Comparison of ENCODE assay signal across 8 mouse cellular contexts in genomic region chr7:127636963-127637362, GRCm38 (mm10). TPM values are rescaled to one million over a fixed set of nuclear protein-coding genes. Genes with fewer than 3 reads are reported as not detected.
DNase-seq lines count a peak whose midpoint lies in the region; ATAC-seq and TF ChIP-seq lines count a peak whose summit lies in the region.

No protein-coding gene starts in this region.

- H3K4me3 ChIP-seq in lung, embryonic 14.5 days (ENCODE audit: low read depth, low read length): peak overlapping the region; percentile 49

- no peak for TF ChIP-seq CTCF in Patski (IDR thresholded peaks at IDR 0.05)
- no peak for TF ChIP-seq CTCF in lung, embryonic 14.5 days (IDR thresholded peaks at IDR 0.05; ENCODE audit: low read depth)

- POLR2A ChIA-PET in Patski (lab: Charles Lee): interaction anchor here (0.8 to 1.5 kb wide), 3 partner anchors 21 to 23 kb away, joined by 4 to 6 read pairs (median 4); partner anchors contain the start of gene Zfp629

- peak overlapping the region; percentile 51 for H3K9ac ChIP-seq in lung, embryonic 14.5 days

- no peaks in the 10 kb centered on the region for H3K4me1 ChIP-seq in lung, embryonic 14.5 days (ENCODE audit: insufficient read depth)

- 0 out of 2 replicates have a peak overlapping the region, but pooled peaks have one; percentile 7 for H3K27ac ChIP-seq in lung, embryonic 14.5 days (ENCODE audit: low read depth)

- peak overlapping the region; percentile 64 for H3K4me2 ChIP-seq in lung, embryonic 14.5 days

- no peaks in the 10 kb centered on the region for H3K36me3 ChIP-seq in lung, embryonic 14.5 days (ENCODE audit: insufficient read depth)

- under 1% methylated on average over 27 of the region's 27 CpGs for WGBS in lung, embryonic 14.5 days

- CTCF ChIA-PET in Patski (lab: Charles Lee): interaction anchor here (1.0 to 1.4 kb wide), 3 partner anchors 20 to 66 kb away, joined by 3 to 5 read pairs (median 4); partner anchors contain the start of gene Zfp629

- in situ Hi-C loops in Patski (cut with MboI; ENCODE audit: low pct_unique_long_range_greater_than_20kb): no loop called here

- ATAC-seq in Patski: peak; percentile 31
- ATAC-seq in hematopoietic stem cell, adult 5-6 weeks (replicated peaks in 1 of 2; ENCODE audit: insufficient read depth in 1 of 2, low FRiP score in 2 of 2, low TSS enrichment in 1 of 2, low read depth in 1 of 2, poor library complexity in 2 of 2, severe bottlenecking in 2 of 2): peak; percentile 32 to 60; a peak in 1 of 4 replicates
- ATAC-seq in lung, embryonic 14.5 days (ENCODE audit: insufficient read depth): peak; percentile 91

- DNase-seq in Patski (ENCODE audit: low read depth, low spot score): no peak
- peak; percentile 87 to 89 for DNase-seq in cerebellum, postnatal 10 days
- DNase-seq in frontal cortex, postnatal 14 days (ENCODE audit: low spot score in 2 of 2): peak; percentile 50 to 68
- peak; percentile 69 for DNase-seq in layer of hippocampus, adult 9-11 months
- peak; percentile 90 for DNase-seq in lung, embryonic 14.5 days
- DNase-seq in ovary, postnatal 14 days (ENCODE audit: low spot score): peak; percentile 73
- peak; percentile 72 for DNase-seq in yolk sac, embryonic 10.5 days (ENCODE audit: low spot score)

- no peaks in the 10 kb centered on the region for H3K27me3 ChIP-seq in Patski
- H3K27me3 ChIP-seq in lung, embryonic 14.5 days (ENCODE audit: insufficient read depth, low read length): no peaks in the 10 kb centered on the region

- no peaks in the 10 kb centered on the region for H3K9me3 ChIP-seq in lung, embryonic 14.5 days (ENCODE audit: low read depth, low read length)

RNA-seq across cellular contexts. Expression of gene Zfp629, which starts 21.4 kb away (rescaled TPM):
- 20.6 TPM for polyA plus RNA-seq in Patski (2021)
- total RNA-seq in hematopoietic stem cell, adult 5-6 weeks (2017): 16.1 and 16.8 TPM in 2 replicates
- 14.2 and 16.9 TPM in 2 replicates for polyA plus RNA-seq in lung, embryonic 14.5 days (2014; fragmentation: Nextera tagmentation; extraction: Ambion mirVana)

RNA-seq across cellular contexts. Expression of gene Rnf40, which starts 48.4 kb away (rescaled TPM):
- 42.7 TPM for polyA plus RNA-seq in Patski (2021)
- total RNA-seq in hematopoietic stem cell, adult 5-6 weeks (2017): 52.4 and 54.8 TPM in 2 replicates
- 46.7 and 47.6 TPM in 2 replicates for polyA plus RNA-seq in lung, embryonic 14.5 days (2014; fragmentation: Nextera tagmentation; extraction: Ambion mirVana)

RNA-seq across cellular contexts. Expression of gene Ccdc189, which starts 48.6 kb away (rescaled TPM):
- polyA plus RNA-seq in Patski (2021): 22.0 TPM
- 3.6 and 8.4 TPM in 2 replicates for total RNA-seq in hematopoietic stem cell, adult 5-6 weeks (2017)
- polyA plus RNA-seq in lung, embryonic 14.5 days (2014; fragmentation: Nextera tagmentation; extraction: Ambion mirVana): 8.6 and 9.1 TPM in 2 replicates

Comparison
In these comparisons a context has a peak if more than half of its experiments do, and no peak if none do; other contexts are left out.
1. ATAC-seq: peak in every context shown above with its lines; median percentile 91 in lung, embryonic 14.5 days; 46 in hematopoietic stem cell, adult 5-6 weeks; 31 in Patski.